Mouse (Mus musculus) MEL (cell line): ENCODE results near the gene Gjb4.

Experiments
- CTCF ChIP-seq, 3 experiments: IDR thresholded peaks in 2 of 3; conservative IDR thresholded peaks in 1 of 3; 2 replicates each; pipeline ENCODE4 v1.5.1; 2011 to 2012; ENCODE audit warnings: low read length in 3 of 3, low read depth in 2 of 3, mild to moderate bottlenecking in 2 of 3, improper control_type of control experiment in 1 of 3, inconsistent platforms in 1 of 3, mixed read lengths in 1 of 3, moderate library complexity in 1 of 3; ENCODE audit not compliant: control insufficient read depth in 1 of 3, insufficient read depth in 1 of 3, poor library complexity in 1 of 3, severe bottlenecking in 1 of 3
- EP300 ChIP-seq, 2 experiments: IDR thresholded peaks; 2 replicates each; pipeline ENCODE4 v1.6.1; 2011; ENCODE audit warnings: improper control_type of control experiment in 2 of 2, low read length in 2 of 2, low read depth in 1 of 2, mild to moderate bottlenecking in 1 of 2
- ETS1 ChIP-seq: IDR thresholded peaks from 2 replicates; pipeline ENCODE4 v1.6.1; 2012; ENCODE audit warnings: low read depth, mild to moderate bottlenecking, inconsistent platforms, low read length, improper control_type of control experiment, moderate library complexity
- MAFK ChIP-seq: IDR thresholded peaks from 2 replicates; pipeline ENCODE4 v1.6.1; 2011; ENCODE audit warnings: low read depth, mild to moderate bottlenecking, low read length, improper control_type of control experiment, borderline replicate concordance
- MXI1 ChIP-seq: IDR thresholded peaks from 2 replicates; pipeline ENCODE4 v1.6.1; 2011; ENCODE audit warnings: mild to moderate bottlenecking, low read depth, low read length, improper control_type of control experiment
- POLR2A ChIP-seq, 2 experiments: IDR thresholded peaks; 2 replicates each; pipeline ENCODE4 v1.6.1; 2011 to 2012; ENCODE audit warnings: low read length in 2 of 2, mild to moderate bottlenecking in 2 of 2, control low read depth in 1 of 2, improper control_type of control experiment in 1 of 2, low read depth in 1 of 2, moderate library complexity in 1 of 2; ENCODE audit not compliant: control insufficient read depth in 1 of 2, insufficient read depth in 1 of 2, poor library complexity in 1 of 2
- POLR2AphosphoS2 ChIP-seq: IDR thresholded peaks from 2 replicates; pipeline ENCODE4 v1.6.1; 2011; ENCODE audit warnings: low read length, improper control_type of control experiment
- TAL1 ChIP-seq: IDR thresholded peaks from 2 replicates; pipeline ENCODE4 v1.6.1; 2012; ENCODE audit warnings: mild to moderate bottlenecking, inconsistent platforms, low read length, moderate library complexity, mixed read lengths
- ZC3H11A ChIP-seq: IDR thresholded peaks from 2 replicates; pipeline ENCODE4 v1.6.1; 2012; ENCODE audit warnings: low read depth, mild to moderate bottlenecking, inconsistent platforms, low read length, improper control_type of control experiment
- ZMIZ1 ChIP-seq: IDR thresholded peaks from 2 replicates; pipeline ENCODE4 v1.6.1; 2012; ENCODE audit warnings: low read depth, mild to moderate bottlenecking, inconsistent platforms, low read length, improper control_type of control experiment, moderate library complexity

- TF ChIP-seq TAL1 (no peak), EP300 (IDR thresholded peaks at IDR 0.05; ENCODE audit: low read depth in 1 of 2, low read length in 2 of 2) (no peak), POLR2AphosphoS2 (no peak), MAFK (no peak), ZMIZ1 (no peak), CTCF (IDR thresholded peaks at IDR 0.05 in 2 of 3, conservative IDR thresholded peaks at IDR 0.05 in 1 of 3; ENCODE audit: control insufficient read depth in 1 of 3, insufficient read depth in 1 of 3, low read depth in 2 of 3, low read length in 3 of 3, poor library complexity in 1 of 3, severe bottlenecking in 1 of 3) (peak in 2 of 3 experiments; percentile 15 to 29; a peak in 3 of 6 replicates), MXI1 (no peak), ETS1 (no peak), POLR2A (IDR thresholded peaks at IDR 0.05; ENCODE audit: control insufficient read depth in 1 of 2, insufficient read depth in 1 of 2, low read depth in 1 of 2, low read length in 2 of 2, poor library complexity in 1 of 2) (no peak), ZC3H11A (no peak)
Measured at GRCm38 (mm10) chr4:127370447-127370846, 16.6 kb upstream of the Gjb4 start.
